Mouse (Mus musculus): Measurements from ENCODE around the gene 2010111I01Rik. TPM values are rescaled to one million over a fixed set of nuclear protein-coding genes. Genes with fewer than 3 reads are reported as not detected.

Gene 2010111I01Rik
- total RNA-seq, 2 experiments from 2014 or later: 70.2 to 83.1 TPM

Small RNAs within 50 kb of the gene (microRNA-seq; reads per million reads assigned to microRNA genes)
- gene Mir23b (25,480 to 30,792 reads per million in 2 experiments), gene Mir24-1 (0 reads per million in 2 experiments), gene Mir27b (2,751 to 3,048 reads per million in 2 experiments), gene Mir3074-1 (0 reads per million in 2 experiments)

Other genes with a start within 250 kb of the 2010111I01Rik start
- 10 to 100 TPM; 12.5 to 14.3 TPM for gene Platr25, start 204.2 kb upstream of the 2010111I01Rik start, total RNA-seq (2021)
- gene Gm5141, start 179.1 kb upstream of the 2010111I01Rik start, total RNA-seq (2021): 1 to 10 TPM; 5.0 to 6.3 TPM
- gene Fbp2, start 106.5 kb upstream of the 2010111I01Rik start, total RNA-seq (2021): not detected
- gene Fbp1, start 76.6 kb upstream of the 2010111I01Rik start, total RNA-seq (2021): under 1 TPM in 1 of 2 experiments, not detected in 1; 0.57 TPM